Mouse (Mus musculus): Measurements from ENCODE around the gene Nlrc5.

Nlrc5 gene

DNA sequence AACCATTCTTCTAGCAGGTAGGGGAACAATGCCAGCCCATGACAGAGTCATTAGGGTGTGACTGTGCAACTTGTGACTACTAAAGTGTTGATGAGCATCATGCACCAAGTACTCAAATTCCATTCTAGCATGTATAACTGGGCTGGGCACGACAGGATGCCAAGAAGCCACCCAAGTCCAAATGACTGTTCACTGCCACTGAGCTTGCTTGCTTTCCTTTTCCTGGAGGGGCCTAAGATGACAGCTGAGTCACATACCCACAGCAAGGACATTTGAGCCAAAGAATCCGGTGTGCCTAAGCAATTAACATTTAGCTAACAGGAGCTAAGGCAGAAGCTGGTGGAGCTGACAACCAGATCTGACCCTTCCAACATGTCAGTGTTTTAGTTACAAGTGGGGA is 137.7 kb downstream of the Nlrc5 start:
- no peak for DNase-seq

- DNase-seq, result peak; percentile 75
Observed at GRCm38 (mm10) chr8:94574159-94574907, 140.2 kb downstream of the Nlrc5 start.

DNA sequence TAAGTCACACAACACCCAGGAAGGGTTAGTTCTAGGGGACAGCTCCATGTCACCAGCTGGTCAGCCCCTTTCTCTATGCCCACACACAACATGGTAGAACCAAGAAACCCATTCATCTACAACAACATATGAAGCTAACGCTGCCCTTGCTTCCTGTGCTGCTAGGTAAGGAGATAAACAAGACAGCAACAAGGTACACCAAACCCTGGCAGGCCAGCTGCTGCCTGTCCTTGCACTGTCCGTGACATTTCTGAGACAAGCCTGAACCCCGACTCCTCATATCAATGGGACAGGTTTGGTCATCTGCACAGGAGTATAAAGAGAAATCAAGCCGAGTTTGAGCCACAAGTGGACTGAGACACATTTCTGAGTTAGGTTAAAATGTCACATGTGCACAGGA is 141.0 kb downstream of the Nlrc5 start:
- no peak for DNase-seq

All from cerebellum, adult 9-11 months (tissue).